Mouse (Mus musculus) T-helper 1 cell (primary cell): ENCODE measurements around the gene Plac9a.

Experiments used
- in situ Hi-C: fragments of 300-600 bp; cut with MboI, MseI; formaldehyde crosslinking; loops from one replicate; pipeline ENCODE4 v1.15.1; 2025; ENCODE audit warnings: high pct_unique_total_duplicates

The Plac9a gene

GRCm38 (mm10) chr14:25838411-25838810, 64.5 kb downstream of the Plac9a start:
- in situ Hi-C loops = no loop called here
